Mouse (Mus musculus) cerebellum, adult 18-20 months (tissue): ENCODE results near the gene Atp6v0a2.
"Not testable (repeated sequence)": the region's sequence is repeated elsewhere in the genome, so short reads cannot be mapped to it uniquely, and the experiment has no call there.

Experiments used
- DNase-seq, 2 experiments: peaks; one replicate each; pipeline ENCODE4 v3.0.0; 2021

Atp6v0a2 gene

DNA sequence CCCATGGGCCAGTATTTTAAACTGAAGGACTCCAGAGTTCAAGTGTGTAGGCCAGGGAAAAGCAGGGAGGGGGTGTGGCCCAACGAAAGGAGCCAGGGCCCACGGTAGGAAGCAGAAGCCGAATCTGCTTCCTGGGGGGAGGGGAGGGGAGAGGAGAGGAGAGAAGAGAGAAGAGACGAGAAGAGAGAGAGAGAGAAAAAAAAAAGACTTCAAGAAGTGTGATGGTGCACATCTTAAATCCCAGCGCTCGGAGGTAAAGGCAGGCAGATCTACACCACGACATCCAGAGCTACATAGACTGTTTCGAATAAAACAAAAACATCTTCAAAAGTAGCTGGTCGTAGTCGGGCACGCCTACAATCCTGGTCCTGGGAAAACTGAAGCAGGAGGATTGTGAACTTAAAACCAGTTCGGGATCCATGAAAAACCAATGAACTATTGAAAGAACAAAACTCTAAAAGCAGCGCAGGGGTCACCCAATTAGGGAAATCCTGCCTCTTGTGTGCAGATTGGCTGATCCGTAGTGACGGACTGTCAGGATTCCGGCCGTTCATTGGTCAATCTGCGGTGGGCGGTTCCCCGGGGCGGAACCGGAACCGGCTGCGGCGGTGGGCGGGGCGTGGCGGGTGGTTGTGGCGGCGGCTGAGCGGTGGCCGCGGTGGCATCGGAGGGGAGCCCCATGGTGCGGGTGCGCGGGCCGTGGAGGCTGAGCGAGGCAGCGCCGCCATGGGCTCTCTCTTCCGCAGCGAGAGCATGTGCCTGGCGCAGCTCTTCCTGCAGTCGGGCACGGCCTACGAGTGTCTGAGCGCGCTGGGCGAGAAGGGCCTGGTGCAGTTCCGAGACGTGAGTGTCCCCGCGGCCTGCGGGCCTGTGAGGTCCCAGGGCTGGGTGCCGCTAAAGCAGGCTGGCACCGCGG lies at the start of gene Atp6v0a2:
TSS of gene Atp6v0a2 (plus strand) at position 129 of the 916 bp plus-strand sequence.
- peak; percentile 95 for DNase-seq

DNA sequence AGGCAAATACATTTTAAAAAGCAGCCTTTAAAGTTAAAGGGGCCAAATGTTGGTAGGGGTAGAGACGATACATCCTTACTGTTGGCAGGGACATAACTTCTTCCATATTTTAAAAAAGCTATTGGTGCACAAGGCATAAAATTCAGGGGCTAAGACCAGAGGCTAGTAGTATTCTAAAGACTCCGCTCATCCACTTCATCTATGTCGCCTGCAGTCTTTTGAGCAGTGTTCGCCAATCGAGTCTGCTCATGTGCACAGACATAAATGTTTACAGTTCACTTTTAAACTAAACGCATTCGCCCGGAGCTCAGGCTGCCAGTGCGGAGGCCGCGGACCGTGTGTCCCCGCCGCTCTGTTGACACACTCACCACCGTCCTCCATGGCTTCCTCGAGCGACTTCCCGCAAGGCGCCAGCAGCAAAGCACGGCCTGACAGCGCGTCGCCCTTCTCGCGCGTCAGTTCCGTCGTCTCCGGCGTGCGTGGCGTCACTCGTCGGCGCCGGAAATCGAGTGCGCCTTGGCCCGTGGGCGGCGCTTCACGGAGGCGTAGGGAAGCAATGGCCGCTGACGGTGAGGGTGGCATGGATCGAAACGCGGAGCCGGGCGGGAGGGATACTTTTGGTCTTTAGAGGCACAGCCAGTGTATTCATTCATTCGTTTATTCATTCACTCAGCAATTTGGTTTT lies 49.6 kb upstream of the Atp6v0a2 start, which contains the start of the genes Eif2b1 and Gtf2h3:
TSS of gene Eif2b1 (minus strand) at position 499 of the 685 bp plus-strand sequence.
TSS of gene Gtf2h3 (plus strand) at position 508 of the 685 bp plus-strand sequence.
- peak; percentile 91 to 98 for DNase-seq

DNA sequence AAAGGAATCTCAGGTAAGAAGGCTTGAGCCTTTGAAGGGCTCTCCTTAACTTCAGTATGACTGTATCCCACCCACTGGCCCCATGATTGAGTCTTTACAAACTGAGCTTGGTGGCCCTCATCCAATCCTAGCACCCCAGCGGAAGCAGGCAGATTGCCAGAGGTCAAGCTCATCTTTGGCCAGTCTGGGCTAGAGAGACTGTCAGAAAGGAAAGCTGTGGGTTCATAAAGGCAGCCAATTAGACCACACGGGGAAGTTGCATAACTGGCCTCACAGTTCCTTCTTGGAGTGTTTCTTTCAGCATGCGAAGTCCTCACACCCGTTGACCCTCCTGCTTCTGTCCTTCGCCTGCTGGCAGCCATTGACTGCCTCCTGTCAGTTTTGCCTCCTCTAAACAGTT lies 45.9 kb upstream of the Atp6v0a2 start:
- no peak for DNase-seq

DNA sequence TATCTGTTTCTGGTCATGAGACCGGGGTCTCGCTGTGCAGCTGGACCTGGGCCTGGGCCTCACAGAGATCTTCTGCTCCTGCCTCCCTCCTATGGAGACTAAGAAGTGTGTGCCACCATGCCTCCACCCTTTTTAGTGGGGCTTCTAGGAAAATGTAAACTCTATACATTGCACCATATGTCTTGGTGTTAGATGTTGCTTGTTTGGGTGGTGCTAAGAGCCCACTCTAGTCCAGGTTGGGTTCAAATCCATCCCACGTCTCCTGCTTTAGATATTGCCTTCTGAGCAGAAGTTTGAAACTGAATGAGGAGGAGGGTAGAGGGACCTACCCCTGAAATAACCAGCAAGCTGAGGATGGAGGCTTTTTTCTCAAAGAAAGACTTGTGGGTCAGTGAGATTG lies 35.6 kb upstream of the Atp6v0a2 start:
- DNase-seq, result no peak

DNA sequence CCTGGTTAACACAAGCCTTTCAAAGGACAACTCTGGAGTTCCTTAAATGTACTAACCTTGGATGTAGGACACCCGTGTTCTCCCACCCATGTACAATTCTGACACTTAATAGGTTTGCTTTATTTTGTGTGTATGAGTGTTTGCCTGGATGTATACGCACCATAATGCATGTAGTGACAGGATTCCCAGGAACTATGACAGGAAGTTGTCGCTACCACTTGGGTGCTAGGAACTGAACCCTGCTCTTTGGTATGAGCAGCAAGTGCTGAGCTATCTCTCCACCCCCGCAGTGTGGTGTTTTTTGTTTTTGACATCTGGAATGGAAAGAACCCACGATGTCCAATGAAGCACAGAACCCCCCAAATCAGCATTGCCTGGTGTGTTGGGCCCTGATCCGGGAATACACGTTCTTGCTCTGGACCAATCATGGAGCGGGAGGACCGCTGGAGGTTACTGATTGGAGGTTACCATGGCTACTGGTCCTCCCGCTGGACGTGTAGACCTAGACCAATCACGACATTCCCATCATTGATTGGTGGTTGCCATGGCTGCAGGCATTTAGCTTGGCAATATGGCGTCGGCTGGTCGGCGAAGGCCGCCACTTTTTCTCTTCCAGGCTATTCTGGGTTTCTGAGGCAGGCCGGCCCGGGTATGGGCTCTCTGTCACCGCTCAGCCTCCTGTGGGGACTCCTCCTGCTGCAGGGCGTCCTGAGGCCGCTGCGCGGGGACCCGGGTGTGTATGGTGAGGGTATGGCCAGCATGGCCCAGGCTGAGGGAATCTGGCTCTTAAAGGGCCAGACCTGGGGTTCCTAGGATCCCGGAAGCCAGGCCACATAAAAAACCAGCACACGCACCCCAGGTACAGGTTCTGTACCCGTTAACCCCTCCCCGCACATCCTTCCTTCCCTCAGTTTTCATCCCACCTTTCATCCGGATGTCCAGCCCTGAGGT lies 29.9 kb upstream of the Atp6v0a2 start:
- DNase-seq, result peak; percentile 89 to 98

DNA sequence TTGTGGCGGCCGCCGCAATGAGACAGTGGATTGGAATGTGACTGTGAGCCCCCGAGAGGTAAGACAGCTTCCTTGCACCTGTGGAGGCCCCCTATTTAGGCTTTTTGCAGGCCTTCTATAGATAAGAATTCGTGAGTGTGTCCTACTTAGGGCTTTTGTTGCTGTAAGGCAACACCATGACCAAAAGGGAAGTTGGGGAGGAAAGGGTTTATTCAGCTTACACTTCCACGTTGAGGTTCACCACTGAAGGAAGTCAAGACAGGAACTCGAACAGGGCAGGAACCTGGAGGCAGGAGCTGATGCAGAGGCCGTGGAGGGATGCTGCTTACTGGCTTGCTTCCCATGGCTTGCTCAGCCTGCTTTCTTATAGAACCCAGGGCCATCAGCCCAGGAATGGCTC lies 28.6 kb upstream of the Atp6v0a2 start:
- DNase-seq, result not testable (repeated sequence)

DNA sequence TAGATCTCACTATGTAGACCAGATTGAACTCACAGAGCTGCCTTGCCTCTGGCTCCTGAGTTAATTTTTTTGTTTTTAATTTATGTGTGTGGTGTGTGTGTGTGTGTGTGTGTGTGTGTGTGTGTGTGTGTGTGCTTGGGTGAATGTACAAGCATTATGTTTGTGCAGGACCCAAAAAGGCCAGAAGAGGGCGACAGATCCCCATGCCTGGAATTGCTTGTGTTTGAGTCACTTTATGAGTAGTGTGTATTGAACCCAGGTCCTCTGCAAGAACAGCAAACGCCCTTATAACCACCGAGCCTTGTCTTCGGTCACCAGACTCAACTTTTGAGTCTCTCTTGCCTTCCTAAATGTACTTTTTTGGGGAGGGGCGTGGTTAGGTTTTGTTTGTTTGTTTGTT lies 26.0 kb upstream of the Atp6v0a2 start:
- DNase-seq, result peak in 1 of 2 experiments; percentile 42

DNA sequence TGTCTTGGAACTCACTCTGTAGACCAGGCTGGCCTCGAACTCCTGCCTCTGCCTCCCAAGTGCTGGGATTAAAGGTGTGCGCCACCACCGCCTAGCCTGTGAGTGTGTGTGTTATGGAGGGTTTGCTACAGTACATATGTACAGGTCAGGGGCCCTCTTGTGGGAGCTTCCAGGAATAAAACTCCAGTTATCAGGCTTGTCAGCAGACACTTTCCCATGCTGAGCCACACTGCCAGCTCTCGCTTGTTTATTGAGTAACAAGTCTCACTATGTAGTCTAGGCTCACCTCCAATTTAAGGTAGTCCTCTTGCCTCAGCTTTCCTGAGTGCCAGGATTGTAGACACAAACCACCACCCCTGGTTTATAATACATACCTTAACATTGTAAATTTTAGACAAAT lies 24.1 kb upstream of the Atp6v0a2 start:
- DNase-seq, result no peak

DNA sequence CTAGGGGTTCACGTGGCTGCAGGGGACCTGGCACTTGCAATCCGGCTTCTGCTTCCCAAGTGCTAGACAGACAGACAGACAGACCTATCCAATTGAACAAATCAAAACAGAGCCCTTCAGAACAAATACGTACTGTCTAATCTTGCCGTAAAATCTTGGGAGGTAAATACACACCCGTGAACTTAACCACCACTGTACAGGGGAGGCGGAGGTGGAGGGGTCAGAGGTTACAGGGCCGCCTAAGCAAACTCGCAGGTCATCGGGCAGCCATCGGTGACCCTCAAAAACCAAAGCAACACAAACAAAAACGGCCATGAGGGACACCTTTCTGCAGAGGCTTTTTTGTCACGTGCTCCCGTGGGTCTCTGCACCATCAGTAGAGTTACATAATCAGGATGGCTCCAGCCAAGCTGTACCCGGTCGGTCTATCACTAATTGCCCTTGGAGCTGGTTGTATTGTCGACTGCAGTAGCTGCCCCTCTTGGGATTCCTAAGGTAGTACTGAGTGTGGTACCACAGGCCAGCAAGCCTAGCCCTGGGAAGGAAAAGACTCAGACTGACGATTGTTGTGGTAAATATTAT lies 23.2 kb upstream of the Atp6v0a2 start:
- no peak for DNase-seq

DNA sequence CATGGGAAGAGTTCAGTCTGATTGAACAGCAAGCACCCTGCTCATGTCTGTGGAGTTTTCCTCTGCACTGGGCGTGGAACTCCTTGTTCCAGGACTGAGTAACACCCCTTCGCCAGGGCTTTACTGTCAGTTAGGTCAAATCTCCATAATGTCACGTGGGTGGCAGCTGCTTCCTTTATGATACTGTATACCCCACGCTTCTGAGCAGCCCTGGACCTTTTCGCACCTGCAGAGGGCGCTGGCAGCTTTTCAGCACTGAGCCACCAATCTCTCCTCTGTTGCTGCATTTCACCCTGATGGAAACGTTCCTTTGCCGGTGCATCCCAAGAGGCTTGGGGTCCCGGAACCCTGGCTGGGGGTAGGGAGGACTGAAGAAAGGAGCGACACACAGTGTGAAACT lies 17.4 kb upstream of the Atp6v0a2 start:
- no peak for DNase-seq

DNA sequence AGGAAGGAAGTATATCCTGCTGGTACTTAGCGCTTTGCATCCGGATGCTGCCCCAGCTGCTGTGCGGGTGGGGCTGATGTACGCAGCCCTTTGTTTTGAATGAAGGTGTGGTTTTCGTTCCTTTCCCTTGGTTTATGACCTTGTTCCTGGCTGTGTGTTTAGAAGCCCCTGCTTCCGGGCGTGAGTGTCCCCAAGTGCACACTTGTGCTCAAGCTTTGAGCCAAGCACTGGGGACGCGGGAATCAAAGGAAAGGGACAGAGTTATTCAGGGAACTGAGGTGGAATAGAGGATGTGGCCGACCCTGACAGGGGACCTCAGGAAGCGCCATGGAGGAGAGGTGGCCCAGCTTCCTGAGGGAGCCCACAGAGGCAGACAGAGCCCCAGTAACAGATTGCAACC lies 13.7 kb upstream of the Atp6v0a2 start:
- no peak for DNase-seq

DNA sequence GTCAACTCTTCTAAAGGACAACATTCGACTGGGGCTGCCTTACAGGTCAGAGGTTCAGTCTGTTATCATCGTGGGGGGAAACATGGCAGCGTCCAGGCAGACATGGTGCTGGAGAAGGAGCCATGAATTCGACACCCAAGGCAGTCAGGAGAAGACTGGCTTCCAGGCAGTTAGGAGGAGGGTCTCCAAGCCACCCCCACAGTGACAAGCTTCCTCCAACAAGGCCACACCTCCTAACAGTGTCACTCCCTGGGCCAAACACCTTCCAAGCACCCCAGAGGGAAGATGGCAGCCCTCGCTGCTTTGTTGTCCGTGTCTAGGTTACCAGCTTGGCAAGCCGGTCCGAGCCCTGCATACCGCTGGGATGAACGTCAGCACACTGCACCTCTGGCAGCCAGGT lies 9.7 kb upstream of the Atp6v0a2 start:
- no peak for DNase-seq

DNA sequence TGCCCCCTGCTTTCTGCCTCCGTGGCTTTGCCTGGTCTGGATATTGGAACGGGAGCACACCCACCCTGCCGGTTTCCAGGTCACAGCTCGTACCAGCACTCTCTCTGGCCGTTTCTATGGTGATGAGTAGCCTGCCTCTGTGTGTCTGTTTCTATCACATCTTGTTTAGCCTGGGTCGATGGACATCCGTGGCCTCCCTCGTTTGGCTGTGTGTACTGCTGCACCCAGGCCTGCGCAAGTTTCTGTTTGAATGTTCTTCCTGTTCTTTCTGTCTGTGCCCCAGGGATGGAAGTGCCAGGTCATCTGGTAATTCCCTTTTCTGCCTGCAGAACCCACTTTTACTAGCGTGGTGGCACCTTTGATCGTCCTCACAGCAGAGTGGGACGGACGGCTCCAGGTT lies 7.0 kb upstream of the Atp6v0a2 start:
- no peak for DNase-seq

DNA sequence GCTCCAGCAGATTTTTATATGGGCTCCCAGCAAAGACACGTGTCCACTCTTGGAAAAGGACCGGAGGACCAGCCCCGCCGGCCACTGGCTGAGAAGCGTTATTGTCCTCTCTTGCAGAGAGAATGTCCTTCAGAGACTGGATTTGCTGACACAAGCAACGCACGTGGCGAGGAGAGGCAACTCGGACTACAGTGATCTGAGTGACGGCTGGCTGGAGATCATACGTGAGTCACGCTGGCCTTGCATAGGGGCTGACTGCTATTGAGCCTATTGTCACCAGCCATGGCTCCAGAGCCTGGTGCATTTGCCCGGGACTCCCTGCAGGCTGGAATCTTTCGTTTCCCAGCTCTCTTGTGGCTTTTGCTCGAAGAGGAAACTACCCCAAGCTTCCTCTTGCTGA lies 5.5 kb upstream of the Atp6v0a2 start:
- DNase-seq, result no peak

DNA sequence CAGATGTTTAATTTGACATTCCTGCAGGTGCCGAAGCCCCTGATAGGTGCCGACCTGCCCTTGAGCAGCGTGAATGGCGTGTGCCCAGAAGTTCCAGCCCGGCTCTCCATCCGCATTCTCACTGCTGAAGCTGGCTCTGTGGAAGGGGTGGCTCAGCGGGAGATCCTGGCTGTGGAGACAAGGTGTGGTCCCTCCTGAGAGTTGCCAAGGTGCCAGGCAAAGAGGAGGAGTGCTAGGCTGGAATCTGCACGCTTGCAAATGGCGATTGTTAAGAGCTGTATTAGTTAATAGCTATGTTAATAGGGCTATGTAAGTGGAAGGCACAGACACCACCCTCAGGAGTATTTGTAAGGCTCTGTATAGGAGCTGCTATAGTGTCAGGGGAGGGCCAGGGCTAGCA lies 4.1 kb upstream of the Atp6v0a2 start:
- DNase-seq, result no peak

DNA sequence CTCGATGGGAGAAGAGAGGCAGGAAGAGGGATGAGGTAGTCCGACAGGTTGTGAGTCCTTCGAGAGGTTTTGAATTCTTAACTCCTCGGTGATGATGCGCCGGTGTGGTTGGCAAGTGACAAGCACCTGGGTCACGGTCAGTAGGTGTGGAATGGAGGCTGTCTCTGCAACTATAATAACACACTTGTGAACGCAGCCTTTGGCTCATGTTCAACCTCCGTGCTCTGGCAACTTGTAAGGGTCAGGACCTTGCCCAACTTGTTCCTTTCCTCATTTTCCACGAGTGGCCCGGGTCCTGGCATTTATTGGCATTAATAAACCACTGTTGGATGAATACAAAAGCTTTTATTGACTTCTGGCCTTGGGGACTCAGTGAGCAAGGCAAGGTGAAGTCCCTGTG lies 1.3 kb downstream of the Atp6v0a2 start:
- DNase-seq, result no peak

DNA sequence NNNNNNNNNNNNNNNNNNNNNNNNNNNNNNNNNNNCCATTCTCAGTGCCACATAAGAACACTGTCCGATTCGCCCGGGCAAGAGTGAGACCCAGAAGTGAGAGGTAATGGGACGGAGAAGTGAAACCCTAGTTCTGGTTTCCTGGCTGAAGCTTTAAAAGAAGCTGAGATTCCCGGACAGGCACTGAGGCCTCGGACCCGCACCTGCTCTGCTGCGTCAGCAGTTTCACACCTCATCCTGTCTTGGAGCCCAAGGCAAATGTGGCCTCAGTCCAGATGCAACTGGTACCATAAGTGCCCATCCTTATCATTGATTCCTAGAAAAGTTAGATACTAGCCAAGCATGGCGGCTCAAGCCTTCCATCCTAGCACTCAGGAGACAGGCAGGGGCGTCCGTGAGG lies 3.3 kb downstream of the Atp6v0a2 start:
- DNase-seq, result no peak

DNA sequence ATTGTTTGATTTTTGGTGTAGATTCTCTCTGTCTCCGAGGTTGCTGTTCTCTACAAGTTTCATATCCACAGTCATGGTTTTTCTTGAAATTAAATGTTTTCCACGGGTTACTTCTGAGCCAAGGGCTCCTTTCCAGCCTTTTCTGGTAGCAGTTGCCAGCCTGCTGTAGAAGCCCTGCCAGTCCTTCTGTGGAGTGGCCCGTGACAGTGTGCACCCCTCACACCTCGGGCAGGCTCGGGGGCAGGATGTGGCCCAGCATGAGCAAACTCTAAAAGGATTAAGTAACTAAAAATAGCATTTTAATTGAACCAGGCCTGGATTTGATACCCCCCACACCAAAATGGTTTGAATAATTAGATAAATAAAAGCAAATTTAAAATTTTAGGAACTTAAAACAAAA lies 4.1 kb downstream of the Atp6v0a2 start:
- DNase-seq, result no peak

DNA sequence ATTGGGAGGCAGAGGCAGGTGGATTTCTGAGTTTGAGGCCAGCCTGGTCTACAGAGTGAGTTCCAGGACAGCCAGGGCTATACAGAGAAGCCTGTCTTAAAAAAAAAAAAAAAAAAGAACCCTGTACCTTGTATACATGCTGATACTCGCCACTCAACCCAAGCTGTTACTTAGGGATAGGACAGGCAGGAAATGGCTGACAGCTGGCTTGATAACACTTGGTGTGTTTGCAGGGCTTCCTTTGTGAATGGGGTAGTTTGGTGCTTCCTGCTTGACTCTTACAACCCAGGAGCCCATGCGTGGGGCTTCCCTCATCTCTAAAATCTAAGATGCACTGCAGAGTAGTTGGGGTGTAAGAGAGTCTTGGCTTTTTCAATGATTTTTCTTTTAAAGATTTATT lies 5.0 kb downstream of the Atp6v0a2 start:
- DNase-seq, result no peak

DNA sequence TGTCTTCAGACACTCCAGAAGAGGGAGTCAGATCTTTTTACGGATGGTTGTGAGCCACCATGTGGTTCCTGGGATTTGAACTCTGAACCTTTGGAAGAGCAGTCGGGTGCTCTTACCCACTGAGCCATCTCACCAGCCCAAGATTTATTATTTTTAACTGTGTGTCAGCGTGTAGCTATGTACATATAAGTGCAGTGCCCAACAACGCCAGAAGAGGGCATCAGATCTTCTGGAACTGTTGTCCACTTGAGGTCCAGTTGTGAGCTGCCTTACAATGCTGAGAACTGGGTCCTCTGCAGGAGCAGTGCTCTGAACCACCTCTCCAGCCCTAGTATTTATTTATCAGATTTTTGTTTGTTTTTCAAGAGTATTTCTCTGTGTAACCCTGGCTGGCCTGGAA lies 6.7 kb downstream of the Atp6v0a2 start:
- peak in 1 of 2 experiments; percentile 14 for DNase-seq

DNA sequence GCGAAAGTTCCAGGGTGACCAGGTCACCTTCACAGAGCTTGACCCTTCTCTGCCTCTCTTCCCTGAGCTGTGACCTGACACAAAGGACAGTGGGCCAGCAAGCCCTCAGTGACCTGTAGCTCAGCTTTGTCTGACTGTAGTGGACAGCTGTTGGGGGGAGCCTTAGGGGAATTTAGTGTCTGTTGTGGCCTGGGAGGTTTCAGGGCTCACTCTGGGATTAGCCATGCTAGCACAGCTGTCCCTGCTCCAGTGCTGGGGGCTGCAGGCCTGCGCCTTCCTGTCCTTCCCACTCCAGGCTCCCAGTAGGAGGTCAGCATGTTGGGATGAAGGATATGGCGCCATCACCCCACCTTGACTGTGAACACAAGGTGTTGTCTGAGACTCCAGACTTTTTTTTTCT lies 7.8 kb downstream of the Atp6v0a2 start:
- DNase-seq, result no peak

DNA sequence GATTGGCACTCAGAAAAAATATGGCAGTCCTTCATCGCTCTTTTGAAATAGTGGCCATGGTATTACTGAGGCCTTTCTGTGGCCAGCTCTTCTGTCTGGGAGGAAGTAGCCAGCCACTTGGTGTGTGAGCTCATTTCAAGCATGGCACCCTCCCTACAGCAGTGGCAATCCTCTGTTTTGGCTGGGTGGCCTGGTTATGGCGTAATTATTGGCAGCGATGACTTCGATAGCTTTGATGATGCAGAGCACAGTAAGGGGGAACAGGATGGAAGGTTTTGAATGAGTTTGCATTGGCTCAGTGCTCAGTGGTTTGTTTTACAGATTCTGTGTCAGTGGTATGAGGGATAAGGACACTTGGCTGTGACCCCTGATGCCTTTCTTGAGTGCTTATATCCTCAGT lies 8.3 kb downstream of the Atp6v0a2 start:
- no peak for DNase-seq

DNA sequence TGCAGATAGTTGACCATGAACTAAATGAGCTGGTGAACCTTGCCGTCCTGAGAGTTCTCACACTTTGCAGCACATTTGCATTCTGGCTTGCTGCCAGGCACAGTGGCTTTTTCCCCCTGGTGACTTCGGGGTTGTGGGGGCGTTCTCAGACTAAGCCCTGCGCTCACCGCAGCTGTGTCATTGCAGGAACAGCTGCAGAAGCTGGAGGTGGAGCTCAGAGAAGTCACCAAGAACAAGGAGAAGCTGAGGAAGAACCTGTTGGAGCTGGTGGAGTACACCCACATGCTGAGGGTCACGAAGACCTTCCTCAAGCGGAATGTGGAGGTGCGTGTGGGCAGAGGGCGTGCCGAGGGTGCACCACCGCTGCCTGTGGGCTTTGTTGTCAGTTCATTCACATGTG lies 8.9 kb downstream of the Atp6v0a2 start:
- DNase-seq, result no peak
